Mouse (Mus musculus) MEL (cell line): ENCODE results near the gene Sall1. TPM values are rescaled to one million over a fixed set of nuclear protein-coding genes. Genes with fewer than 3 reads are reported as not detected.

Experiments
- DNase-seq: peaks from one replicate; pipeline ENCODE4 v3.0.0; 2011; ENCODE audit warnings: low read depth, low spot score
- H3K27ac ChIP-seq: 2 replicates; pipeline ENCODE4 v1.5.1; 2012; ENCODE audit warnings: low read depth, mild to moderate bottlenecking, control low read depth, low read length, moderate library complexity; ENCODE audit not compliant: control insufficient read depth
- H3K27me3 ChIP-seq, 2 experiments: fragments of 150-350 bp in 1 of 2; sonication (generic) in 1 of 2; 2 replicates each; pipeline ENCODE4 v1.6.1; 2012; ENCODE audit warnings: low read length in 2 of 2, mild to moderate bottlenecking in 2 of 2, improper control_type of control experiment in 1 of 2, moderate library complexity in 1 of 2; ENCODE audit not compliant: insufficient read depth in 2 of 2, control insufficient read depth in 1 of 2
- H3K36me3 ChIP-seq, 2 experiments: 2 replicates each; pipeline ENCODE4 v1.6.1; 2012 to 2014; ENCODE audit warnings: low read length in 2 of 2, improper control_type of control experiment in 1 of 2, inconsistent platforms in 1 of 2, mild to moderate bottlenecking in 1 of 2; ENCODE audit not compliant: insufficient read depth in 2 of 2, control insufficient read depth in 1 of 2
- H3K4me1 ChIP-seq, 2 experiments: fragments of 150-350 bp in 1 of 2; sonication (generic) in 1 of 2; 2 replicates each; pipeline ENCODE4 v1.6.1; 2012; ENCODE audit warnings: low read length in 2 of 2, improper control_type of control experiment in 1 of 2, mild to moderate bottlenecking in 1 of 2; ENCODE audit not compliant: insufficient read depth in 2 of 2, control insufficient read depth in 1 of 2
- H3K4me3 ChIP-seq, 2 experiments: fragments of 150-350 bp in 1 of 2; sonication (generic) in 1 of 2; 2 replicates each; pipeline ENCODE4 v1.5.1; 2012; ENCODE audit warnings: low read depth in 2 of 2, low read length in 2 of 2, mild to moderate bottlenecking in 2 of 2, moderate library complexity in 2 of 2, control low read depth in 1 of 2, improper control_type of control experiment in 1 of 2; ENCODE audit not compliant: control insufficient read depth in 1 of 2, insufficient read depth in 1 of 2
- H3K79me2 ChIP-seq: 2 replicates; pipeline ENCODE4 v1.6.1; 2012; ENCODE audit warnings: mild to moderate bottlenecking, low read length, moderate library complexity; ENCODE audit not compliant: control insufficient read depth, poor library complexity, insufficient read depth
- H3K9ac ChIP-seq: 2 replicates; pipeline ENCODE4 v1.6.1; 2012; ENCODE audit warnings: low read depth, mild to moderate bottlenecking, control low read depth, low read length, moderate library complexity; ENCODE audit not compliant: control insufficient read depth, poor library complexity, severe bottlenecking
- H3K9me3 ChIP-seq: fragments of 150-350 bp; sonication (generic); replicated peaks from 2 replicates; pipeline ENCODE4 v1.6.1; 2012; ENCODE audit warnings: mild to moderate bottlenecking, low read length, improper control_type of control experiment, moderate library complexity; ENCODE audit not compliant: insufficient read depth
- BHLHE40 ChIP-seq: IDR thresholded peaks from 2 replicates; pipeline ENCODE4 v1.6.1; 2012; ENCODE audit warnings: low read depth, mild to moderate bottlenecking, inconsistent platforms, low read length, improper control_type of control experiment, borderline replicate concordance
- CHD2 ChIP-seq: IDR thresholded peaks from 2 replicates; pipeline ENCODE4 v1.6.1; 2011; ENCODE audit warnings: low read length, improper control_type of control experiment
- ELF1 ChIP-seq: IDR thresholded peaks from 2 replicates; pipeline ENCODE4 v1.6.1; 2014; ENCODE audit warnings: low read depth, mild to moderate bottlenecking, inconsistent platforms, low read length, improper control_type of control experiment, moderate library complexity
- ETS1 ChIP-seq: IDR thresholded peaks from 2 replicates; pipeline ENCODE4 v1.6.1; 2012; ENCODE audit warnings: low read depth, mild to moderate bottlenecking, inconsistent platforms, low read length, improper control_type of control experiment, moderate library complexity
- GABPA ChIP-seq: IDR thresholded peaks from 2 replicates; pipeline ENCODE4 v1.6.1; 2012; ENCODE audit warnings: low read depth, mild to moderate bottlenecking, inconsistent platforms, low read length, improper control_type of control experiment, moderate library complexity
- GATA1 ChIP-seq: IDR thresholded peaks from 2 replicates; pipeline ENCODE4 v1.6.1; 2011; ENCODE audit warnings: low read depth, low read length, improper control_type of control experiment
- HCFC1 ChIP-seq: IDR thresholded peaks from 2 replicates; pipeline ENCODE4 v1.6.1; 2012; ENCODE audit warnings: low read depth, mild to moderate bottlenecking, inconsistent platforms, low read length, improper control_type of control experiment, moderate library complexity
- KAT2A ChIP-seq: conservative IDR thresholded peaks from 2 replicates; pipeline ENCODE4 v1.6.1; 2012; ENCODE audit warnings: low read depth, low read length, improper control_type of control experiment, inconsistent platforms
- MAX ChIP-seq: IDR thresholded peaks from 2 replicates; pipeline ENCODE4 v1.6.1; 2011; ENCODE audit warnings: low read length, improper control_type of control experiment
- MAZ ChIP-seq: IDR thresholded peaks from 2 replicates; pipeline ENCODE4 v1.6.1; 2012; ENCODE audit warnings: low read depth, mild to moderate bottlenecking, inconsistent platforms, low read length, improper control_type of control experiment
- MEF2A ChIP-seq: IDR thresholded peaks from 2 replicates; pipeline ENCODE4 v1.6.1; 2014; ENCODE audit warnings: low read depth, mild to moderate bottlenecking, inconsistent platforms, low read length, improper control_type of control experiment; ENCODE audit not compliant: poor library complexity, insufficient replicate concordance, severe bottlenecking; ENCODE audit errors: extremely low read depth
- MYC ChIP-seq: IDR thresholded peaks from 2 replicates; pipeline ENCODE4 v1.6.1; 2011; ENCODE audit warnings: low read depth, mild to moderate bottlenecking, low read length, improper control_type of control experiment, moderate library complexity
- NELFE ChIP-seq: IDR thresholded peaks from 2 replicates; pipeline ENCODE4 v1.6.1; 2011; ENCODE audit warnings: low read depth, low read length, improper control_type of control experiment
- NRF1 ChIP-seq: IDR thresholded peaks from 2 replicates; pipeline ENCODE4 v1.6.1; 2014; ENCODE audit warnings: low read depth, mild to moderate bottlenecking, inconsistent platforms, low read length, improper control_type of control experiment, moderate library complexity; ENCODE audit not compliant: poor library complexity, insufficient read depth, severe bottlenecking
- POLR2AphosphoS2 ChIP-seq: IDR thresholded peaks from 2 replicates; pipeline ENCODE4 v1.6.1; 2011; ENCODE audit warnings: low read length, improper control_type of control experiment
- POLR2AphosphoS5 ChIP-seq: IDR thresholded peaks from 2 replicates; pipeline ENCODE4 v1.6.1; 2012; ENCODE audit warnings: low read depth, borderline replicate concordance, mild to moderate bottlenecking, inconsistent platforms, low read length, moderate library complexity, mixed read lengths
- RCOR1 ChIP-seq: IDR thresholded peaks from 2 replicates; pipeline ENCODE4 v1.6.1; 2012; ENCODE audit warnings: low read depth, mild to moderate bottlenecking, inconsistent platforms, low read length, improper control_type of control experiment
- SIN3A ChIP-seq: IDR thresholded peaks from 2 replicates; pipeline ENCODE4 v1.6.1; 2012; ENCODE audit warnings: low read length, improper control_type of control experiment, inconsistent platforms
- TAL1 ChIP-seq: IDR thresholded peaks from 2 replicates; pipeline ENCODE4 v1.6.1; 2012; ENCODE audit warnings: mild to moderate bottlenecking, inconsistent platforms, low read length, moderate library complexity, mixed read lengths
- UBTF ChIP-seq: IDR thresholded peaks from 2 replicates; pipeline ENCODE4 v1.6.1; 2012; ENCODE audit warnings: low read depth, mild to moderate bottlenecking, inconsistent platforms, low read length, improper control_type of control experiment, moderate library complexity, borderline replicate concordance; ENCODE audit not compliant: insufficient read depth
- USF1 ChIP-seq: IDR thresholded peaks from 2 replicates; pipeline ENCODE4 v1.6.1; 2014; ENCODE audit warnings: low read depth, mild to moderate bottlenecking, inconsistent platforms, low read length, improper control_type of control experiment, moderate library complexity
- USF2 ChIP-seq, 2 experiments: IDR thresholded peaks; 2 replicates each; pipeline ENCODE4 v1.6.1; 2011 to 2012; ENCODE audit warnings: improper control_type of control experiment in 2 of 2, low read length in 2 of 2, borderline replicate concordance in 1 of 2, inconsistent platforms in 1 of 2, low read depth in 1 of 2, mild to moderate bottlenecking in 1 of 2; ENCODE audit not compliant: insufficient read depth in 1 of 2
- ZMIZ1 ChIP-seq: IDR thresholded peaks from 2 replicates; pipeline ENCODE4 v1.6.1; 2012; ENCODE audit warnings: low read depth, mild to moderate bottlenecking, inconsistent platforms, low read length, improper control_type of control experiment, moderate library complexity
- polyA plus RNA-seq, 2 experiments: library from polyadenylated mRNA; stranded (reverse) in 1 of 2; unstranded in 1 of 2; fragments of >175 nt in 1 of 2; fragments of >200 nt in 1 of 2; gene quantifications; 2 replicates each; pipeline versions ENCODE4 v1.2.1 to v1.2.4; 2012; ENCODE audit warnings: low replicate concordance in 2 of 2, low read depth in 1 of 2; ENCODE audit not compliant: insufficient read length in 2 of 2, insufficient read depth in 1 of 2, missing spikeins in 1 of 2
- total RNA-seq: library from RNA; depleted of rRNA; stranded (reverse); fragments of 300-350 nt; gene quantifications from 2 replicates; pipeline ENCODE4 v1.2.3, GENCODE M21; 2012; rRNA removed

The Sall1 gene
- total RNA-seq, result not detected in 2 replicates
- polyA plus RNA-seq, result not detected

GRCm38 (mm10) chr8:89043940-89044339, at the start of gene Sall1:
Gene Sall1, minus strand, starts transcription at chr8:89044162.
- H3K9me3 ChIP-seq, result no peaks in the 10 kb centered on the region
- no peak within 1 kb of the TSS for H3K27ac ChIP-seq
- H3K9ac ChIP-seq, result no peak within 1 kb of the TSS
- TF ChIP-seq UBTF, result no peak
- no peak for TF ChIP-seq NELFE
- TF ChIP-seq NRF1, result no peak
- TF ChIP-seq USF2 (IDR thresholded peaks at IDR 0.05; ENCODE audit: borderline replicate concordance in 1 of 2, insufficient read depth in 1 of 2, low read depth in 1 of 2, low read length in 2 of 2), result no peak
- no peak for TF ChIP-seq ZMIZ1
- no peak for TF ChIP-seq POLR2AphosphoS2
- no peak for TF ChIP-seq BHLHE40
- no peak for TF ChIP-seq GABPA
- TF ChIP-seq SIN3A, result no peak
- no peak for TF ChIP-seq TAL1
- TF ChIP-seq GATA1, result no peak
- no peak for TF ChIP-seq MEF2A
- TF ChIP-seq ETS1, result no peak
- TF ChIP-seq HCFC1, result no peak
- TF ChIP-seq ELF1, result no peak
- TF ChIP-seq MAZ, result no peak
- TF ChIP-seq POLR2AphosphoS5, result no peak
- no peak for TF ChIP-seq MAX
- no peak for TF ChIP-seq RCOR1
- no peaks in the 10 kb centered on the region for H3K4me1 ChIP-seq
- DNase-seq, result no peak
- H3K79me2 ChIP-seq, result no peaks in the 10 kb centered on the region
- no peak within 1 kb of the TSS for H3K4me3 ChIP-seq
- no peaks in the 10 kb centered on the region for H3K27me3 ChIP-seq
- no peaks in the 10 kb centered on the region for H3K36me3 ChIP-seq

DNA sequence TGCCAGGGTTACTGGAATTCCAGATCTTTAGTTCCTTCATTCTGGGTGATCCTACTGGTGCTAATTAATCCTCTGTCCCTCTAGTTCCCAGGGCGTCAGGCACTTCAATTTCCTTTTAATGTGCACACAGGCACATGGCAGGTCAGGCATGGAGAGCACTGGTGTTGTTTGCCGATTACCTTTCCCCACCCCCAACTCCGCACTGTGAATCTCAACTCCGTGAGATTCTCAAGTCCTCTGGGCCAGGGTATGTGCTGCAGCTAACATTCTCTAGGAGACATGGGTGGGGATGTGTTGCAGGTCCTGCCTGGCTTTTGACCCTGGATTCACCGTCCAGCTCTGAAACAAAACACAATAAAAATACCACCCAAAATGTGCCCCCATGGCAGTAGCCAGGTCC, 46.0 kb upstream of the Sall1 start:
- TF ChIP-seq NELFE, result no peak
- no peak for TF ChIP-seq CHD2
- TF ChIP-seq USF1, result no peak
- TF ChIP-seq MYC, result no peak
- TF ChIP-seq KAT2A, result no peak
- no peak for TF ChIP-seq HCFC1
- TF ChIP-seq GATA1, result no peak
- TF ChIP-seq GABPA, result no peak
- H3K4me3 ChIP-seq, result no peak overlapping the region
- H3K27me3 ChIP-seq, result no peaks in the 10 kb centered on the region
- H3K79me2 ChIP-seq, result no peaks in the 10 kb centered on the region
- no peaks in the 10 kb centered on the region for H3K9me3 ChIP-seq
- no peak overlapping the region for H3K27ac ChIP-seq
- no peak overlapping the region for H3K9ac ChIP-seq
- H3K4me1 ChIP-seq, result no peaks in the 10 kb centered on the region
- no peak for DNase-seq
- no peaks in the 10 kb centered on the region for H3K36me3 ChIP-seq
